Mouse (Mus musculus) heart, postnatal 10 days (tissue): ENCODE data around the gene Dld. TPM values are rescaled to one million over a fixed set of nuclear protein-coding genes. Genes with fewer than 3 reads are reported as not detected.

Experiments
- DNase-seq, 2 experiments: peaks; one replicate each; pipeline ENCODE4 v3.0.0; 2021
- intact Hi-C: fragments of 180-260 bp; cut with DNase I; formaldehyde crosslinking; loops from one replicate; pipeline ENCODE4 v1.15.1; 2025
- total RNA-seq, 2 experiments: library from RNA; stranded (reverse); gene quantifications; 2 replicates each; pipeline ENCODE4 v1.2.3; 2021

Dld gene
- total RNA-seq, 2 experiments from 2014 or later, result 373 to 380 TPM

GRCm38 (mm10) chr12:31323136-31323695 is 28.0 kb downstream of the Dld start:
- intact Hi-C loops, result no loop called here
- DNase-seq, result no peak

GRCm38 (mm10) chr12:31321532-31321931 is 29.7 kb downstream of the Dld start:
- no peak for DNase-seq
- intact Hi-C loops, result no loop called here

- intact Hi-C loops, result no loop called here
Observed at GRCm38 (mm10) chr12:31320817-31321216, 30.4 kb downstream of the Dld start.

GRCm38 (mm10) chr12:31318409-31318963 is 32.8 kb downstream of the Dld start:
- intact Hi-C loops, result loop anchor here (5.0 kb wide), 1 partner anchor 191 kb away; no protein-coding TSS in a partner anchor
- DNase-seq, result peak; percentile 65 to 73

More at GRCm38 (mm10) chr12:31320817-31321216, 30.4 kb downstream of the Dld start:
- DNase-seq, result no peak

- DNase-seq, result peak in 1 of 2 experiments; percentile 48
- intact Hi-C loops, result loop anchor here (5.0 kb wide), 1 partner anchor 191 kb away; no protein-coding TSS in a partner anchor
Observed at GRCm38 (mm10) chr12:31317670-31318408, 33.4 kb downstream of the Dld start.

GRCm38 (mm10) chr12:31315961-31316360 is 35.3 kb downstream of the Dld start:
- no peak for DNase-seq
- intact Hi-C loops, result loop anchor here (5.0 kb wide), 1 partner anchor 189 kb away; no protein-coding TSS in a partner anchor

- intact Hi-C loops, result no loop called here
- DNase-seq, result no peak
Observed at GRCm38 (mm10) chr12:31314310-31314709, 36.9 kb downstream of the Dld start.

GRCm38 (mm10) chr12:31313136-31313535 is 38.1 kb downstream of the Dld start:
- no peak for DNase-seq
- intact Hi-C loops, result no loop called here

GRCm38 (mm10) chr12:31312281-31312680 is 39.0 kb downstream of the Dld start:
- DNase-seq, result no peak
- intact Hi-C loops, result no loop called here

- intact Hi-C loops, result no loop called here
- DNase-seq, result no peak
Observed at GRCm38 (mm10) chr12:31311671-31312265, 39.5 kb downstream of the Dld start.

GRCm38 (mm10) chr12:31310687-31311086 is 40.6 kb downstream of the Dld start:
- intact Hi-C loops, result no loop called here
- DNase-seq, result no peak

- intact Hi-C loops, result no loop called here
- DNase-seq, result no peak
Observed at GRCm38 (mm10) chr12:31307756-31308155, 43.5 kb downstream of the Dld start.

- intact Hi-C loops, result no loop called here
- DNase-seq, result peak; percentile 72 to 73
Observed at GRCm38 (mm10) chr12:31307011-31307410, 44.2 kb downstream of the Dld start.

- intact Hi-C loops, result no loop called here
- DNase-seq, result no peak
Observed at GRCm38 (mm10) chr12:31306075-31306675, 45.1 kb downstream of the Dld start.

GRCm38 (mm10) chr12:31302766-31303511 is 48.3 kb downstream of the Dld start:
- no peak for DNase-seq
- intact Hi-C loops, result loop anchor here (5.0 kb wide), 1 partner anchor 36 kb away; the partner anchor contains the start of gene Lamb1

GRCm38 (mm10) chr12:31302266-31302665 is 49.0 kb downstream of the Dld start:
- intact Hi-C loops, result loop anchor here (5.0 kb wide), 1 partner anchor 35 kb away; the partner anchor contains the start of gene Lamb1
- DNase-seq, result no peak

GRCm38 (mm10) chr12:31300276-31300675 is 51.0 kb downstream of the Dld start:
- DNase-seq, result no peak
- intact Hi-C loops, result loop anchor here (5.0 kb wide), 1 partner anchor 33 kb away; the partner anchor contains the start of gene Lamb1

GRCm38 (mm10) chr12:31299676-31300197 is 51.5 kb downstream of the Dld start:
- peak; percentile 75 to 79 for DNase-seq
- intact Hi-C loops, result loop anchor here (5.0 kb wide), 1 partner anchor 32 kb away; the partner anchor contains the start of gene Lamb1

GRCm38 (mm10) chr12:31299126-31299525 is 52.1 kb downstream of the Dld start:
- intact Hi-C loops, result no loop called here
- DNase-seq, result no peak

GRCm38 (mm10) chr12:31298530-31298929 is 52.7 kb downstream of the Dld start:
- intact Hi-C loops, result no loop called here
- no peak for DNase-seq
